Mouse (Mus musculus) gastrocnemius, adult 2 months (tissue): Measurements from ENCODE around the gene Gas6. TPM values are rescaled to one million over a fixed set of nuclear protein-coding genes. Genes with fewer than 3 reads are reported as not detected.
A peak's percentile ranks its signal among the peaks of the same experiment; 100 is the strongest.

Experiments
- DNase-seq: peaks from one replicate; pipeline ENCODE4 v3.0.0; 2022
- H3K27ac ChIP-seq: fragments of 200-600 bp; 2 replicates; pipeline ENCODE4 v1.8.1; 2022; ENCODE audit warnings: mild to moderate bottlenecking
- H3K4me3 ChIP-seq: fragments of 200-600 bp; 2 replicates; pipeline ENCODE4 v1.8.1; 2022; ENCODE audit warnings: mild to moderate bottlenecking, moderate library complexity
- CTCF ChIP-seq: fragments of 200-600 bp; IDR thresholded peaks from 2 replicates; pipeline ENCODE4 v1.8.1; 2022; ENCODE audit warnings: antibody characterized with exemption, mild to moderate bottlenecking, moderate library complexity
- intact Hi-C: fragments of 180-260 bp; cut with DNase I; formaldehyde crosslinking; loops from one replicate; pipeline ENCODE4 v1.15.1; 2025
- total RNA-seq, 2 experiments: library from RNA; stranded (reverse); gene quantifications; 2 replicates each; pipeline ENCODE4 v1.2.3; 2021

Gas6 gene
- total RNA-seq, 2 experiments from 2014 or later = 63.4 to 87.3 TPM

- Histone ChIP-seq H3K4me3 (no peak overlapping the region), H3K27ac (no peak overlapping the region)
- DNase-seq = no peak
- no peak for TF ChIP-seq CTCF
- intact Hi-C loops = no loop called here
Measured at GRCm38 (mm10) chr8:13520349-13520748, 26.1 kb upstream of the Gas6 start.

DNA sequence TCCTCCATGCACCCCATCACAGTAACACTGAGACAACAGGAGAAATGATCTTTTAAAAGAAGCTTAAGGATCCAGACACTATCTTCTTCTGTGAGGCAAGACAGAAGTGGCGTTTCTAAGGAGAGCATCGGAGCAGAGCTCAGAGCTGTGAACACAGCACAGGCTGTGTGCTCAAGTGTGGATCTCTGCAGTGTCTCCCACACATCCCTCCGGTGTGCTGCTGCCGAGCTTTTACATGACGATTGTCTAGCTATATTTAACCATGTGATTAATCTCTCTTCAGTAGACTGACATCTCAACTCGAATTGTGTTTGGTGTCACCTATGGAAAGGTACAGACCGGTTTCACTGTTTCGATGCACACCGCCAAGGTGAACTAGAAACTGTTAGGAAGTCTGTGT, 25.2 kb upstream of the Gas6 start:
- intact Hi-C loops = no loop called here
- no peak overlapping the region for H3K4me3 ChIP-seq
- DNase-seq = no peak
- no peak overlapping the region for H3K27ac ChIP-seq
- no peak for TF ChIP-seq CTCF

GRCm38 (mm10) chr8:13517284-13517781, 23.0 kb upstream of the Gas6 start:
- H3K27ac ChIP-seq = 0 out of 2 replicates have a peak overlapping the region, but pooled peaks have one; percentile 8

GRCm38 (mm10) chr8:13516728-13517127, 22.4 kb upstream of the Gas6 start:
- intact Hi-C loops = no loop called here
- no peak overlapping the region for H3K4me3 ChIP-seq
- TF ChIP-seq CTCF = no peak
- 0 out of 2 replicates have a peak overlapping the region, but pooled peaks have one; percentile 8 for H3K27ac ChIP-seq
- no peak for DNase-seq

More at GRCm38 (mm10) chr8:13517284-13517781, 23.0 kb upstream of the Gas6 start:
- intact Hi-C loops = no loop called here
- no peak for DNase-seq
- H3K4me3 ChIP-seq = no peak overlapping the region
- TF ChIP-seq CTCF = no peak

GRCm38 (mm10) chr8:13516011-13516442, 21.7 kb upstream of the Gas6 start:
- intact Hi-C loops = no loop called here
- no peak overlapping the region for H3K4me3 ChIP-seq
- TF ChIP-seq CTCF = no peak
- no peak overlapping the region for H3K27ac ChIP-seq
- DNase-seq = peak; percentile 47

GRCm38 (mm10) chr8:13513556-13514370, 19.5 kb upstream of the Gas6 start:
- no peak for TF ChIP-seq CTCF

GRCm38 (mm10) chr8:13512677-13513076, 18.4 kb upstream of the Gas6 start:
- no peak for DNase-seq
- no peak overlapping the region for H3K27ac ChIP-seq
- no peak overlapping the region for H3K4me3 ChIP-seq
- no peak for TF ChIP-seq CTCF
- intact Hi-C loops = no loop called here

More at GRCm38 (mm10) chr8:13513556-13514370, 19.5 kb upstream of the Gas6 start:
- intact Hi-C loops = no loop called here
- Histone ChIP-seq H3K4me3 (no peak overlapping the region), H3K27ac (no peak overlapping the region)
- no peak for DNase-seq

DNA sequence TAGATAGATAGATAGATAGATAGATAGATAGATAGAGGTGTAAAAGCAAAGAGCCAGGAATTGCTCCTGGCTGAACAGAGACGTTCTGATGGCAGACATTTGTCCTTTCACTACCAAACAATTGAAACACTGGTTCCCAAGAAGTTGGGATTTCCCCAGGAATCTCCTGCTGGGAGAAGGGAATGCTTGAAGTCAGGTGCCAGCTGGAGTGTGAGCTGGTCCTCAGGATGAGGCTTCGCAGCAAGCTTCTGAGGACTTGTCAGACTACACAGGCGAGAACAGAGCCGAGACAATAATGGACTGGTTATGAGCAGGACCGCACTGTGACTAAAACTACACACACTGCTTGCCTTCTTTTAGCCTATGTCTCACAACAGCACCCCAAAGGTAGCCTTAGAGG, 17.7 kb upstream of the Gas6 start:
- H3K4me3 ChIP-seq = no peak overlapping the region
- intact Hi-C loops = no loop called here
- no peak for DNase-seq
- no peak overlapping the region for H3K27ac ChIP-seq
- no peak for TF ChIP-seq CTCF

GRCm38 (mm10) chr8:13507284-13507937, 13.1 kb upstream of the Gas6 start:
- Histone ChIP-seq H3K27ac (peak overlapping the region; percentile 49; the same call in 1 of the 2 replicates), H3K4me3 (no peak overlapping the region)
- intact Hi-C loops = no loop called here
- TF ChIP-seq CTCF = no peak
- DNase-seq = no peak

DNA sequence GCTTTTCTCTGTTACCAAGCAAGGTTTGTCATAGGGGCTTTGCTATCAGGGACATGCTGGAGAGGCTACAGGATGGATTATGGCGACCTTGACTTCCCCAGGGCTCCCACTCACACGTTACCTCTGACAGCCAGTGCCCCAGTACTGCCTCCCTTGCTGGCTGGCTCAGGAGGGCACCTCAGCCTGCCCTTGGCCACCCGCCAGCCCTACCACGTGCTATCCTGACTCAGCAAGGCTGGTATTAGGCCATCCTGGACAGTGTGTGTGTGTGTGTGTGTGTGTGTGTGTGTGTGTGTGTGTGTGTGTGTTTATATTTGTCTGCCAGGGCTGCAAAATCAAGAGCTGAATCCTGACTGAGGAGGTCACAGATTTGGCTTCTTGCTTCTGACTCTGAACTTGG, 12.6 kb upstream of the Gas6 start:
- DNase-seq = peak; percentile 90
- H3K27ac ChIP-seq = peak overlapping the region; percentile 67
- intact Hi-C loops = no loop called here

GRCm38 (mm10) chr8:13504894-13505674, 10.8 kb upstream of the Gas6 start:
- Histone ChIP-seq H3K27ac (no peak overlapping the region), H3K4me3 (no peak overlapping the region)
- no peak for TF ChIP-seq CTCF
- intact Hi-C loops = no loop called here
- DNase-seq = no peak

More for the DNA sequence above, 12.6 kb upstream of the Gas6 start:
- TF ChIP-seq CTCF = no peak
- H3K4me3 ChIP-seq = no peak overlapping the region

DNA sequence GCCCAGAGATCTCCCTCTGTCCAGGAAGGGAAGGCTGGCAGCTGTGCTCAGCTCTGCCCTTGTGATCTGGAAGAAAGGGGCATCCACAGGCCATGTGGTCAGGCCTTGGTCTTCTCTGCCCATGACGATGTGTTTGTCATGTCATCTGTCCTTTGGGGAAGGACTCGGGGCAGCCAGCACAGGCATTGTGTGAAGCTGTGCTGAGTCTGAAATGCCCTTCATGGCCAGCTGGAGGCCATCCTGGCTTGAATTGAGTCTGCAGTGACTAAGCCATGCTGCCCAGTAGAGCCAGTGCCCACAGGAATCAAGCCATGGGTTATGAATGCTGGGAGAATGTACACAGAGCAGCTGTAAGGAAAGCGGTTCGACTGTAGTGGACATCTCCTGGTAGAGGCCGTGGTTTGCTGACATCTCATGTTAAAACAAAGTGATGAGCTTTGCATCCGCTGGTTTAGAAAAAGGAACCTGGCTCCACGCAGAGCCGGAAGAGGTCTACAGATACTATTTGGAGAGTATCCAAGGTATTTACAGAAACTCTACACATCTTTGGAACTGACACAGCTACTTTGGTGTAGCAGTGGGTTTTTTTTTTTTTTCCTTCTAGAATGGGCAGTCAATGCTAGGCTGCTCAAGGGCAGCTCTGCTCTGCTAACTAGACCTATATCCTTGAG, 9.8 kb upstream of the Gas6 start:
- TF ChIP-seq CTCF = no peak
- no peak overlapping the region for H3K4me3 ChIP-seq
- intact Hi-C loops = no loop called here
- H3K27ac ChIP-seq = peak overlapping the region; percentile 63
- DNase-seq = peak; percentile 40
